Mouse (Mus musculus): Measurements from ENCODE around the gene Agtr1a. TPM values are rescaled to one million over a fixed set of nuclear protein-coding genes. Genes with fewer than 3 reads are reported as not detected.

The Agtr1a gene
- total and polyA plus RNA-seq, 3 experiments: 0.05 to 8.2 TPM; not detected in 1

DNA sequence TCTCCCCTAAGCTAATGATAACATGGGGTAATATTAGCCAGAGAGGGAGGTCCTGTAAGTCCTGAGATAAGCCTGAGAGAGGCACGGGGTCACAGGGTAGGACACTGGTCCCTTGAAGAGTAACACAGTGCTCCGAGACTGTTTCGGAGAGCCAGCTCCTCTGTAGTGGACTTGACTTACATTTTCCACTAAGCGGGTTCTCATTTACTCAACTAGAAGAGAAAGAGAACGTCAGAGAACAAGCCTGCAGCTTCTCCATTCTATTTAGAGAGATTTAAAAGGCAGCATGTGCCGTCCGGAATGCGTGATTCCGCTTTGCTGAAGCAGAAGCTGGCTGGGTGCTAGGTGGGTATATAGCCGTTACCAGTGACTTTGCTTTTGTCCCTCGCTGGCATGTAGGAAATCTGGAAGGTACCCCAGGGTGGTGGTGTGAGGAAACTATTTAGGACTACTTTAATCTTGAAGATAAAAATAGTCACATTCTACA is 9.2 kb downstream of the Agtr1a start:
- Histone ChIP-seq H3K36me3 (replicated peaks) (no peaks in the 10 kb centered on the region), H3K9me3 (replicated peaks) (no peaks in the 10 kb centered on the region), H3K27me3 (ENCODE audit: insufficient read depth, low read length) (no peaks in the 10 kb centered on the region), H3K4me1 (ENCODE audit: insufficient read depth, low read depth, low read length) (no peaks in the 10 kb centered on the region), H3K4me3 (ENCODE audit: low read depth, low read length) (no peak overlapping the region)
- no peak for ATAC-seq (ENCODE audit: extremely low read depth, insufficient number of reproducible peaks, low FRiP score, poor library complexity, severe bottlenecking)
- TF ChIP-seq GATA1 (IDR thresholded peaks at IDR 0.05; ENCODE audit: borderline replicate concordance, low read length) (no peak), GATA2 (IDR thresholded peaks at IDR 0.05; ENCODE audit: borderline replicate concordance, low read depth, low read length) (no peak), POLR2AphosphoS5 (IDR thresholded peaks at IDR 0.05; ENCODE audit: insufficient replicate concordance, low read depth, low read length) (no peak), CTCF (IDR thresholded peaks at IDR 0.05; ENCODE audit: low read depth, low read length) (no peak), TAL1 (conservative IDR thresholded peaks at IDR 0.05; ENCODE audit: low read depth, low read length) (no peak)
- DNase-seq (ENCODE audit: low spot score): no peak

- no peak for DNase-seq (ENCODE audit: low spot score)
Observed at GRCm38 (mm10) chr13:30346881-30347280, 10.6 kb downstream of the Agtr1a start.

GRCm38 (mm10) chr13:30348306-30348705 is 12.1 kb downstream of the Agtr1a start:
- TF ChIP-seq GATA2 (IDR thresholded peaks at IDR 0.05; ENCODE audit: borderline replicate concordance, low read depth, low read length): no peak
- TF ChIP-seq POLR2AphosphoS5 (IDR thresholded peaks at IDR 0.05; ENCODE audit: insufficient replicate concordance, low read depth, low read length): no peak
- TF ChIP-seq TAL1 (conservative IDR thresholded peaks at IDR 0.05; ENCODE audit: low read depth, low read length): no peak
- no peak for TF ChIP-seq GATA1 (IDR thresholded peaks at IDR 0.05; ENCODE audit: borderline replicate concordance, low read length)
- TF ChIP-seq CTCF (IDR thresholded peaks at IDR 0.05; ENCODE audit: low read depth, low read length): no peak
- Histone ChIP-seq H3K27me3 (ENCODE audit: insufficient read depth, low read length) (no peaks in the 10 kb centered on the region), H3K4me1 (ENCODE audit: insufficient read depth, low read depth, low read length) (no peaks in the 10 kb centered on the region), H3K4me3 (ENCODE audit: low read depth, low read length) (no peak overlapping the region), H3K36me3 (replicated peaks) (no peaks in the 10 kb centered on the region), H3K9me3 (replicated peaks) (no peaks in the 10 kb centered on the region)
- DNase-seq (ENCODE audit: low spot score): no peak
- ATAC-seq (ENCODE audit: extremely low read depth, insufficient number of reproducible peaks, low FRiP score, poor library complexity, severe bottlenecking): no peak

More at GRCm38 (mm10) chr13:30346881-30347280, 10.6 kb downstream of the Agtr1a start:
- no peaks in the 10 kb centered on the region for H3K36me3 ChIP-seq (replicated peaks)
- no peaks in the 10 kb centered on the region for H3K9me3 ChIP-seq (replicated peaks)
- H3K27me3 ChIP-seq (ENCODE audit: insufficient read depth, low read length): no peaks in the 10 kb centered on the region
- H3K4me3 ChIP-seq (ENCODE audit: low read depth, low read length): no peak overlapping the region
- TF ChIP-seq CTCF (IDR thresholded peaks at IDR 0.05; ENCODE audit: low read depth, low read length) (no peak), POLR2AphosphoS5 (IDR thresholded peaks at IDR 0.05; ENCODE audit: insufficient replicate concordance, low read depth, low read length) (no peak), TAL1 (conservative IDR thresholded peaks at IDR 0.05; ENCODE audit: low read depth, low read length) (no peak), GATA2 (IDR thresholded peaks at IDR 0.05; ENCODE audit: borderline replicate concordance, low read depth, low read length) (no peak), GATA1 (IDR thresholded peaks at IDR 0.05; ENCODE audit: borderline replicate concordance, low read length) (no peak)
- no peaks in the 10 kb centered on the region for H3K4me1 ChIP-seq (ENCODE audit: insufficient read depth, low read depth, low read length)
- no peak for ATAC-seq (ENCODE audit: extremely low read depth, insufficient number of reproducible peaks, low FRiP score, poor library complexity, severe bottlenecking)

DNA sequence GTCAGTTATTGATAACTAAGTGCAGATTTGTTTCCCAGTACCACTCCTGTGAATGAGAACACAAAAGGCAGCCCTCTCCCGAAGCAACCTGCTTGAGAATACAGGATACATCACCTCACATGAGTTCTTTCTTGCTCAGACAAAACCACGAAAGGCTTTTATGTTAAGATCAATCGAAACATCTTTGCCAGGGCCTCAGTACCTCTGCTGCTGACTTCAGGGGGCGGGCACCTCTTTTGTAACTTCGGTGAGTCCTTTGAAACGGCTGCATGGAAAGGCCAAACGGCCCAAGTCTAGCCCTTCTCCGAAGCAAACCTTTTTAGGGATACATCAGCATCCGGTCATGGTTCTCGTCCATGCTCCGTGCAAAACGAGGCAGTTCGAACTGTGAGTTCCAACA is 15.7 kb downstream of the Agtr1a start:
- H3K36me3 ChIP-seq (replicated peaks): no peaks in the 10 kb centered on the region
- DNase-seq (ENCODE audit: low spot score) (no peak), ATAC-seq (ENCODE audit: extremely low read depth, insufficient number of reproducible peaks, low FRiP score, poor library complexity, severe bottlenecking) (no peak)
- no peaks in the 10 kb centered on the region for H3K9me3 ChIP-seq (replicated peaks)
- no peaks in the 10 kb centered on the region for H3K4me1 ChIP-seq (ENCODE audit: insufficient read depth, low read depth, low read length)
- TF ChIP-seq TAL1 (conservative IDR thresholded peaks at IDR 0.05; ENCODE audit: low read depth, low read length) (no peak), CTCF (IDR thresholded peaks at IDR 0.05; ENCODE audit: low read depth, low read length) (no peak), POLR2AphosphoS5 (IDR thresholded peaks at IDR 0.05; ENCODE audit: insufficient replicate concordance, low read depth, low read length) (no peak), GATA1 (IDR thresholded peaks at IDR 0.05; ENCODE audit: borderline replicate concordance, low read length) (no peak), GATA2 (IDR thresholded peaks at IDR 0.05; ENCODE audit: borderline replicate concordance, low read depth, low read length) (no peak)
- peaks cover 6% of the 10 kb centered on the region; the same call in 1 of the 2 replicates for H3K27me3 ChIP-seq (ENCODE audit: insufficient read depth, low read length)
- no peak overlapping the region for H3K4me3 ChIP-seq (ENCODE audit: low read depth, low read length)

DNA sequence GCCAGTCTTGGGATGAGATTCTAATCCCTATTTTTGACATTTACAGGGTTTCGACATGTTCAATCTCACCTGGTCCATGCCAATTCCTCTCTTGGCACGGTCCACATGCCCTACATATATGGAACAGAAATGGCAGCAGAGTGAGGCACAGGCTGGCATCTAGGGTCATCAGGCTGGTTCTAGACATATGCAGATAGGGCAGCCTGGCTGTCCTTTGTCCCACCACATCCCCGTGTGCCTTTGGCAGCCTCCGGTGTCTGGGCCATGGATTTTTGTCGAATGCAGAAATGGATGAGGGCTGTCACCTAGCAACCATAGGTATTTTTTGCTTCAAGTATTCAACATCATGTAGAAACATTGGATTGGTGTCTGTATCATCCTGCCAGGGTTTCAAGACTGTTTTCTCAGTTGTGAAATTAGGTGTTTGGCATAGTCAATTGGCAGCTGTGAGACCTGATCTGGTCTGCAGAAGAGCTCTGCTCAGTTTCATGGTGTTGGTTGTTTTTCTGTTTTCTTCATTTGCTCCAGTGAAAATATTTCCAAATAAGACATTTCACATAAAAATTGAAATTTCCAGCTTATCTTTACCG is 18.8 kb downstream of the Agtr1a start:
- no peak overlapping the region for H3K4me3 ChIP-seq (ENCODE audit: low read depth, low read length)
- TF ChIP-seq POLR2AphosphoS5 (IDR thresholded peaks at IDR 0.05; ENCODE audit: insufficient replicate concordance, low read depth, low read length) (no peak), GATA1 (IDR thresholded peaks at IDR 0.05; ENCODE audit: borderline replicate concordance, low read length) (no peak), GATA2 (IDR thresholded peaks at IDR 0.05; ENCODE audit: borderline replicate concordance, low read depth, low read length) (no peak), TAL1 (conservative IDR thresholded peaks at IDR 0.05; ENCODE audit: low read depth, low read length) (no peak), CTCF (IDR thresholded peaks at IDR 0.05; ENCODE audit: low read depth, low read length) (no peak)
- peaks cover 6% of the 10 kb centered on the region; the same call in 1 of the 2 replicates for H3K27me3 ChIP-seq (ENCODE audit: insufficient read depth, low read length)
- DNase-seq (ENCODE audit: low spot score) (no peak), ATAC-seq (ENCODE audit: extremely low read depth, insufficient number of reproducible peaks, low FRiP score, poor library complexity, severe bottlenecking) (no peak)
- no peaks in the 10 kb centered on the region for H3K4me1 ChIP-seq (ENCODE audit: insufficient read depth, low read depth, low read length)
- H3K36me3 ChIP-seq (replicated peaks): no peaks in the 10 kb centered on the region
- H3K9me3 ChIP-seq (replicated peaks): no peaks in the 10 kb centered on the region

- no peak for ATAC-seq (ENCODE audit: extremely low read depth, insufficient number of reproducible peaks, low FRiP score, poor library complexity, severe bottlenecking)
- TF ChIP-seq TAL1 (conservative IDR thresholded peaks at IDR 0.05; ENCODE audit: low read depth, low read length) (no peak), GATA1 (IDR thresholded peaks at IDR 0.05; ENCODE audit: borderline replicate concordance, low read length) (no peak), CTCF (IDR thresholded peaks at IDR 0.05; ENCODE audit: low read depth, low read length) (no peak), GATA2 (IDR thresholded peaks at IDR 0.05; ENCODE audit: borderline replicate concordance, low read depth, low read length) (no peak), POLR2AphosphoS5 (IDR thresholded peaks at IDR 0.05; ENCODE audit: insufficient replicate concordance, low read depth, low read length) (no peak)
- peaks cover 6% of the 10 kb centered on the region; the same call in 1 of the 2 replicates for H3K27me3 ChIP-seq (ENCODE audit: insufficient read depth, low read length)
Observed at GRCm38 (mm10) chr13:30355979-30356378, 19.7 kb downstream of the Agtr1a start.

More at GRCm38 (mm10) chr13:30355979-30356378, 19.7 kb downstream of the Agtr1a start:
- Histone ChIP-seq H3K4me3 (ENCODE audit: low read depth, low read length) (no peak overlapping the region), H3K36me3 (replicated peaks) (no peaks in the 10 kb centered on the region), H3K9me3 (replicated peaks) (no peaks in the 10 kb centered on the region), H3K4me1 (ENCODE audit: insufficient read depth, low read depth, low read length) (no peaks in the 10 kb centered on the region)
- DNase-seq (ENCODE audit: low spot score): no peak

Measured in G1E (cell line).